Mouse (Mus musculus) 3T3-L1 (cell line): ENCODE data around the gene Saa2.
A peak's percentile ranks its signal among the peaks of the same experiment; 100 is the strongest.

Experiments used
- DNase-seq: peaks from one replicate; pipeline ENCODE4 v3.0.0-alpha.2; 2015; ENCODE audit warnings: low read depth, low spot score

Saa2 gene

DNA sequence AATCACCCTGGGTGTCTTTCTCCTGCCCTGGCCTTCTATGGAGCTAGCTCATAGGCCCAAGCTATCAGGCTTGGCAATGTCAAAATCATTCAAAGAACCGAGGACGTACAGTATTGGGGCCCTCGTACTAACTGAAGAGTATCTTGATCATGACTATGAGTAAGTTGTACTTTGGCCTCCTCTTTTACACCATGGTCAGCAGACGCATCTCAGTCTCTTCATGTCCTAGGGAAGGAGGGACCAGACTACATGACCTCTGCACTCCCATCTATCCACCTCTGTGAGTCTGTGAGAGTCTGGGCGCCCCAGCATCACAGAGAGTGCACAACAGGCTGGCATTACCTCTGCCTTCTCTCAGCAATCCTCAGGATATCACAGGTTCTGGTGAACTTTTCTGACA is 11.0 kb downstream of the Saa2 start:
- no peak for DNase-seq

DNA sequence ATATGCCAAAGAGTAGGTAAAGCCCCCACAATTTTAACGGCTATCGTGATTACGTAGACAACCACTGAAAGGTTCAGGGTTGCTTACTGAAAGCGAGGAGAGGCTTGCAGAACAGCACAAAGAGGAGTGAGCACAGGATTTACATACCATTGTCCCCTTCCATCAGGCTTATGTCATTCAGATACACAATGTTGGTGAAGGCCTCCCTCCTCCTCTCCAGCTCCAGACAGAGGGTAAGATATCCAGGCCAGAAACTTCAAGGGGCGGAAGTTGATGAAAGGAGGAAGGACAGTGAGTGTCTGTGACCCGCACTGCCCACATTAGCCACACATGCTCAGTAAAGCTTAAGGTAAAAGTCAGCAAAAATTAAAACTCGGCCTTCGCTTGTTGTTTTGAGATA is 13.1 kb downstream of the Saa2 start:
- no peak for DNase-seq

DNA sequence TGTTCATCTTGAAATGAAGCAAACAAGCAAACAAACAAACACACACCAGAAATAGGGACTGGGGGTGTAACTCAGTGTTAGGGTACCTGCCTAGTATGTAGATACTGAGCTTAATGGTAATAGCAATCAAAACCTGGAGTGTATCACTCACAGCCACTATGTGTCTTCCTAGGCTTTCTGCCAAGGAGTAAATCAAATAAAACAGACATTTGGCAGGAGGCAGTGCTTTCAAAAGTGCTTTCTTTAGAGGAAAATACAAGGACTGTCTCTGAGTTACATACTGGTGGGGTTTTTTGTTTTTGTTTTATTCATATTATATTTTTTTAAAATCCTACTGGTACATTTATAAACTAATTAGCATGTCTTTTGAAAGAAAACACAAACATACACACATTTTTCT is 15.8 kb downstream of the Saa2 start:
- DNase-seq, result no peak

DNA sequence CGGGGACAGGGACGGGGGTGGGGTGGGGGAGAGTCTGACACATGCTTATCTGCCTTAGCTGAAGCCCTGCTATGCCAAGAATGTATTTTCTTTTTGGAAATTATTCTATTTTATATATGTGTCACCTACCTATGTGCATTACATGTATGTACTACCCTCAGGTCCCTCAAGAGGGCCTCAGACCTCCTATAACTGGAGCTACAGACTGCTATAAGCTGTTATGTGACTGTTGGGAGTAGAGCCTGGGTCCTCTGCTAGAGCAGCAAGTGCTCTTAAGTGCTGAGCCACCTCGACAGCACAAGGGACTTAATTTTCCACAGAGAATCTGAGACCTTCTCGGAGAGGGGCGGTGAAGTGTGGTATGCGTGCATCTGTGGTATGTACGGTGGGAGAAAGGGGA is 16.9 kb downstream of the Saa2 start:
- no peak for DNase-seq

DNA sequence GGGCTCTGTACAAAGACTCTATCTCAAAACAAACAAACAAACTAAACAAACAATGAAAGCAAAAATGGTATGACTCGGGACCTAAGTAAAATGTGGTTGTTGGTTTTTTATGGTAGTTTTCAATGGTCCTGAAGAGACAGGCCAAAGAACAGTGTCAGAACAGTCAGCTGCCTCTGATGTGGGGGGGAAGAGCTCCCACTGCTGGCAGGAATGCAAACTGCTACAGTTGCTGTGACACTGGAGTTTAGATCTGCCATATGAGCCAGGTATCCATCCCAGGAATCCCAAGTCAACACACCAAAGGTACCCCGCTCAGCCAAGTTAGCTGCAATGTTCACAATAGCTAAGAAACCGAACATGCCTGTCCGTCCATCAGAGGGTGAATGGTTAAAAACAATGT is 19.1 kb downstream of the Saa2 start:
- peak; percentile 82 for DNase-seq

DNA sequence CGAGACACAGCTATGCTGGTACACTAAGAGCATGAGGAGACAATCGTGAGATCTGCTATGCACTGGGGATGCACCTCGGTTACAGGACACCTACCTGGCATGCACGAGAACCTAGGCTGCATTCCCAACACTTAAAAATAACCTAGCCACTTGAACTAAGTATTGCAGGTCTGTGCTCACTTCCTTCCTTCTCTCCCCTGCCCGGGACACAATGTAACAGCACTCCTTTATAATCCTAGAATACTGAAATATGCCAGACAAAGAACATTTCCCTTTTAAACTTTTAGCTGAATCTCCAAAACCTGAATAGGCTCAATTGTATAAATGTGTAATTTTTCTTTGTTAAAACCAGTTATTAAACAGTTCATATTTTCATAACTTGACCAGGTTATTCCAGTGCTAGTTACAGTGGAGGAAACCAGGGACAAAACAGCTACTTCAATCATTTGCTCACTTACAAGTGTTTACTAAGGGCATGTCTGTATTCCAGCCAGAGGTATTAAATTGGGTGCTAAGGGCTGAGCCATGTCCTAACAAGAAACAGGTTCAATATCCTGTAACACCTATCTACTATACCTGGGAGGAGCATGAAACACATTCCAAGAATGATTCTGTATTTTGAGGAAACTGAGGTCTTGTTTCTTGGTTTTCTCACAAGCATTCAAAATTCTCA is 37.7 kb downstream of the Saa2 start:
- no peak for DNase-seq

DNA sequence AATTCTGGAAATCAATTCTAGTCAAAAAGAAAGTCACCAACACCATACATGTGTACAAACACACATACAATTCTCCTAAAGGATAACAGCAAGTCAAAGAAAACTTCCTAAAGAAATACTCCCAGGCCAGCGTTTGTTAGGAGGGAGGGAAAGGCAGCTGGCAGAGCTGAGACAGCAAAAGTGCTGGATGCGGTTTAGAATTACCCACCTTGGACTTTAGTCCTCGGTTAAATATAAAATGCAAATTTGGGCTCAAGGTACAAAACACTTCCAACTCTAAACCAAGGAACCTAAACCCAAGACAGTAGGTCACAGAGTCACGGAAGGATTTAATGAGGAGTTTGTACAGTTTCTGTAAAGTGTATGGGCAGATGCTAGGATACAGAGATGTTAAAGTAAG is 42.3 kb downstream of the Saa2 start:
- DNase-seq, result no peak

DNA sequence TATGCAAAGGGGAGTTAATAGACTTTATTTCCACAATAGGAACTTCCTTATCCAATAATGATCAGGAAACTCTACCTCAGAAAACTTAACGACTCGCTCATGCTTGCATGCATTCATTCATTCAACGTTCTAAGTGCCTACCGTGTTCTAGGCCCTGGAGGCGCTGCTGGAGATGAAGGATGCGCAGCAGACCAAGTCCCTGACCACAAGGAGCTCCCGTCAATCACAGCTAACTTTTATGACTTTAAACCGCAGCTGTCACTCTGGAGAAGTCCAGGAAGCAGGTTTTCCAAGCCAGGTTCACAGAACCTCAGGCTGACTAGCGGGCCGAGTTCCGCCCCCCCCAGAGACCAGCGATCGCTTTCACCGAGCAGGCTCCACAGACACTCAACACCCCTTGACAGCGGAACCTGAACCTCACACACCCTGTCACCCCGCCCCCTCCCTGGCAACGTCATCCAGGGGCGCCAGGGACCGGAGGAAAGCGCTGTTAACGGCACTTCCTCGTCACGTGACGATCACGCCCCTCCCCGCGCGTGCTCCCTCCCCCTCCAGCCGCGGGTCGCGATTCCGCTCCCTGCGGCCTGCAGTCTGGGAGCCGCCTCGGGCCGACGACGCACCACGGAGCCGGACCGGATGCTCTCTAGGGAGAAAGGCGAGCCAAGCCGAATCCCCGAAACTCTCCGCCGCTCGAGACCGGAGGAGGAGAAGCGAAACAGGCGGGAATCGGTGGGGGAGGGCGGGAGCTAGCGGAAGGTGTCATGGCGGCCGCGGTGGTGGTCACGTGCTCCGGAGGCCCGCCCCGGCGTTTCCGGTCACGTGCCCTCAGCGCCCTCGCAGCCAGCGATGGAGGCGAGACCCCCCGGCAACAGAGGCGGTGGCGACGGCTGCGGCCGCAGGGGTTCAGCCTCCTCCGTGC is 44.0 kb downstream of the Saa2 start, which contains the start of the genes Hps5 and Gtf2h1:
TSS of gene Hps5 (minus strand) at position 778 of the 919 bp plus-strand sequence.
TSS of gene Gtf2h1 (plus strand) at position 817 of the 919 bp plus-strand sequence.
- DNase-seq, result peak; percentile 92

DNA sequence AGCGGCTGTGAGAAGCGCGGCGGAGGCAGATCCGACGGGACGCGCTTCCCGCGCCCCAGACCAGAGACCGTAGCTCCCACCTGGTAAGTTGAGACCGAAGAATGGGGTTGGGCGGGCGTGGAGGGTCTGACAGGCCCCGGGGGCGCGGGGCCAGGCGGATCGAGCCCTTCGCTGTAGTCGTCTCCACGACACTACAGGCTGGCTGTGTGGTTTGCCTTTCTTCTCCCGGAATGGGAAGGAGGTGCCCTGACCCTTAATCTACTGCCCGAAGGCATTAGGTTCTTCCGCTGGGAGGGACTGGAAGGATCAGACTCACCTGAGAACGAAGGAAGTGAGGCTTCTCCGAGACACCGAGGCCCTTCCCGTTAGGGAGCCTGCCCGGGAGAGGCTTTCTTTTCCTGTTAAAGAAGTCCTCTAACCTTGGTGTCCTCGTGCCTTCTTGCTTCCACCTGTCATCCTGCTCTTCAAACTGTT is 44.7 kb downstream of the Saa2 start:
- DNase-seq, result peak; percentile 14

DNA sequence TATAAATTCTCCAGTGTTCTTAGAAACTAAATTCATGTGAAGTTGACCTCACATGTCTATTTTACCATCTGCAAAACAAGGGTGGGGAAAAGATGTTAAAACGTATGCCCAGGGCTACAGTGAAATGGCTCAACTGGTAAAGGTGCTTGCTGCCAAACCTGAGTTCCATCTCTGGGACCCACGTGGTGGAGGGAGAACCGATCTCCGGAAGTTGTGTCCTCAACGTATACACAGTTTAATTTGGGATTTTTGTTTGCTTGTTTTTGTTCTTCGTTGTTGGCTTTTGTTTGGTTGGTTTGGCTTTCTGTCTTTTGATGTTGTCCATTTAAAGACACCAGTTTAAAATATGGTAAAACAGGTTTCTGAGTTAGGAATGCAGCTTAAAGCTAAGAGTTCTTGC is 45.2 kb downstream of the Saa2 start:
- no peak for DNase-seq
